ENCODE assay signal across 9 mouse cellular contexts in the genomic region with DNA sequence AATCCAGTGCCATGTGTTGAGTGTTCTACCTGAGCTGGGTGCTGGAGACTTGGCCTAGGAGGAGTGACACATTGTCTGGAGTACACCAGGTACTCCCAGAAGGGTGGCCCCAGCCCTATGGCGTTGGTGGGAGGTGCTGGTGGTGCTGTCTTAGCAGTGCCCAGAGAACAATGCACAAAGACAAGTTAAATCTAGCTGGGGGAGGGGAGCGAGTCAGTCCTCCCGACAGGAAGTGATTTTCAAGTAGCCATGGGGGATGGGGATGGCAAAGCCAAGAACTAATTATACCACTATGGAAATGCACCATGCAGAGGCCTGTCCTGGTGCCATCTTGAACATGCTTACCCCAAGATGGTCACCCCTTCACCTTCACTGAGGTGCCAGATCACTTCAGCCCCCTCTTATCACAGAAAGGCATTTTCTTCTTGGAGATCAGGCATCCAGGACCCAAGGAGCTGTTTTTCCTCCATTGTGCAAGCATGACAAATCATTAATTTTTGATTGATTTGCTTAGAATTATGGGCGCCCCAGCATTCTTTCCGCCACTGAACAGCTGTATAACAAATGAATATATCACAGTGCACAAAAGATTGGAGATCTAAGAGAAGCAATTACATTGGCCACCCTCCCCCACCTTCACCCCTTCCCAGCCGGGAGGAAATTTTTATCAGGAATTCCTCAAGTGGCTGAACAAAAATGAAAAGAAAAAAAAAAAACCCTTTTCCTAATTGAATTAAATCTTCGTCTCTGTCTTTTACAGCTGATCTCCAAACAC.
DNase-seq lines count a peak whose midpoint lies in the region; ATAC-seq lines count a peak whose summit lies in the region.
"Had no signal": no experiment of that assay in that cellular context is flagged by ENCODE, and none has a peak within 500 bp of the region (broad histone marks: within the 10 kb centered on the region; RNA-seq: fewer than 3 reads in every experiment).

No protein-coding gene starts in this region.

- peak; percentile 38; the same call in 1 of the 2 replicates for ATAC-seq in hindbrain, embryonic 16.5 days
- peak; percentile 40; the same call in 1 of the 2 replicates for ATAC-seq in midbrain, embryonic 16.5 days
- ATAC-seq in megakaryocyte-erythroid progenitor cell, adult 5-6 weeks (replicated peaks; ENCODE audit: low FRiP score, low TSS enrichment, poor library complexity, severe bottlenecking): no peak

- DNase-seq in heart, embryonic 10.5 days (ENCODE audit: low spot score): no peak
- no peak for DNase-seq in heart, adult 18-20 months
- peak; percentile 73 for DNase-seq in embryo, embryonic 10.5 days (ENCODE audit: low spot score)
- no peak for DNase-seq in adrenal gland, postnatal 10 days
- DNase-seq in gastrocnemius, adult 18-20 months (ENCODE audit: low spot score): no peak
- DNase-seq: right cerebral cortex, postnatal 4 days had no signal

- no peaks in the 10 kb centered on the region for H3K36me3 ChIP-seq in heart, embryonic 10.5 days
- H3K36me3 ChIP-seq in hindbrain, embryonic 16.5 days (ENCODE audit: control insufficient read depth, insufficient read depth, low read length): no peaks in the 10 kb centered on the region
- no peaks in the 10 kb centered on the region for H3K36me3 ChIP-seq in midbrain, embryonic 16.5 days (ENCODE audit: control insufficient read depth, insufficient read depth, low read length)

- no peak overlapping the region for H3K9ac ChIP-seq in hindbrain, embryonic 16.5 days (ENCODE audit: low read depth, low read length)
- no peak overlapping the region for H3K9ac ChIP-seq in midbrain, embryonic 16.5 days (ENCODE audit: low read depth, low read length)

- no peak overlapping the region for H3K4me2 ChIP-seq in hindbrain, embryonic 16.5 days (ENCODE audit: low read length)
- no peak overlapping the region for H3K4me2 ChIP-seq in midbrain, embryonic 16.5 days (ENCODE audit: low read length)

- no peaks in the 10 kb centered on the region for H3K27me3 ChIP-seq in heart, embryonic 10.5 days (ENCODE audit: insufficient read depth, poor library complexity, severe bottlenecking)
- H3K27me3 ChIP-seq in hindbrain, embryonic 16.5 days (replicated peaks; ENCODE audit: control insufficient read depth, insufficient read depth, low read length): no peaks in the 10 kb centered on the region
- H3K27me3 ChIP-seq in midbrain, embryonic 16.5 days (ENCODE audit: control insufficient read depth, insufficient read depth, low read depth, low read length): no peaks in the 10 kb centered on the region

- no peak overlapping the region for H3K4me3 ChIP-seq in heart, embryonic 10.5 days
- no peak overlapping the region for H3K4me3 ChIP-seq in hindbrain, embryonic 16.5 days (ENCODE audit: low read length)
- H3K4me3 ChIP-seq in midbrain, embryonic 16.5 days (ENCODE audit: low read depth, low read length): no peak overlapping the region

- H3K4me1 ChIP-seq in heart, embryonic 10.5 days: peaks cover 33% of the 10 kb centered on the region
- peaks cover 12% of the 10 kb centered on the region for H3K4me1 ChIP-seq in hindbrain, embryonic 16.5 days (ENCODE audit: control insufficient read depth, insufficient read depth, low read depth, low read length)
- peaks cover 29% of the 10 kb centered on the region for H3K4me1 ChIP-seq in midbrain, embryonic 16.5 days (ENCODE audit: control insufficient read depth, insufficient read depth, low read length)

- no peaks in the 10 kb centered on the region for H3K9me3 ChIP-seq in heart, embryonic 10.5 days
- no peaks in the 10 kb centered on the region for H3K9me3 ChIP-seq in hindbrain, embryonic 16.5 days (ENCODE audit: control insufficient read depth, low read length)
- H3K9me3 ChIP-seq in midbrain, embryonic 16.5 days (replicated peaks; ENCODE audit: control insufficient read depth, low read length, poor library complexity, severe bottlenecking): no peaks in the 10 kb centered on the region

- peak overlapping the region; percentile 70 for H3K27ac ChIP-seq in heart, embryonic 10.5 days
- H3K27ac ChIP-seq in hindbrain, embryonic 16.5 days (ENCODE audit: low read depth, low read length): peak overlapping the region; percentile 72
- H3K27ac ChIP-seq in midbrain, embryonic 16.5 days (ENCODE audit: low read length): peak overlapping the region; percentile 70

- WGBS in heart, embryonic 10.5 days: 42% methylated on average over 7 of the region's 7 CpGs
- 17% methylated on average over 7 of the region's 7 CpGs for WGBS in hindbrain, embryonic 16.5 days
- WGBS in midbrain, embryonic 16.5 days: 25% methylated on average over 7 of the region's 7 CpGs
